Mouse (Mus musculus) hindlimb bud, embryonic 11.5 days (tissue): ENCODE measurements around the gene Lrfn4.
"Not testable (repeated sequence)": the region's sequence is repeated elsewhere in the genome, so short reads cannot be mapped to it uniquely, and the experiment has no call there.

Source experiments
- DNase-seq: peaks from one replicate; pipeline ENCODE4 v3.0.0-alpha.2; 2012; ENCODE audit warnings: low read depth, low spot score; ENCODE audit errors: extremely low spot score

Lrfn4 gene

DNA sequence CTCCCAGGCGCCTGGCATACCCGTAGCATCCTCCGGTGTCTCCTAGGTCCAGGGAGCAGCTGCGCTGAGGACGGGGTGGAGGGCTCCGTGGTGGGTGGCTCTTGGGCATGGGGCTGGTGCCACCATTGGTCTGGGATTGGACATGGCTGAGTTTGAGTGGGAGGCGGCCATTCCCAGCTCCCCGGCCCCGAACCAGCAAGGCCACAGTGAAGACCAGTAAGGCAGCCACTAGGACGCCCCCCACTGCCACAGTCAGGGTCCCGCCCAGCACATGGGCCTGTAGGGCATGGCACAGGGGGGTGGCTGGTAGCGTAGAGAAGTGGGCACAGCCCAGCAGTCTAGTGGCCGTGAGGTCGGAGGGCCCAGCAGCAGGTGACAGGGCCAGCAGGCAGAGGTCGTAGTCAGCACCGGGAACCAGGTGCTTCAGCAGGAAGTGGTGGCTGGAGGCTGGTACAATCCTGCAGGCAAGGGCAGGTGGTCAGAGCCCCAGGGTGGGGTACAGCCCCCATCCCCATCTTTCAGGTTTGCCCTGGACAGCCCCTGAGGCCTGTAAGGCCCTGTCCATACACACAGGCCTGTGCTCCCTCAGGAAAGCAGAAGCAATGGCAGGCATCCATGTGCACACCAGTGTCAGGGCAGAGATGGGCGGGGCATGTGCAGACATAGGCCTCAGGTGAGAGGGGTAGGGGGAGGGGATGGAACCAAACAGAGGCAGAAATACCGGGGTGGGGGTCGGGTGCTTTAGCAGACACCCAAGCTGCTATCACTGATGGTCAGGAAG lies 3.1 kb downstream of the Lrfn4 start:
- no peak for DNase-seq

DNA sequence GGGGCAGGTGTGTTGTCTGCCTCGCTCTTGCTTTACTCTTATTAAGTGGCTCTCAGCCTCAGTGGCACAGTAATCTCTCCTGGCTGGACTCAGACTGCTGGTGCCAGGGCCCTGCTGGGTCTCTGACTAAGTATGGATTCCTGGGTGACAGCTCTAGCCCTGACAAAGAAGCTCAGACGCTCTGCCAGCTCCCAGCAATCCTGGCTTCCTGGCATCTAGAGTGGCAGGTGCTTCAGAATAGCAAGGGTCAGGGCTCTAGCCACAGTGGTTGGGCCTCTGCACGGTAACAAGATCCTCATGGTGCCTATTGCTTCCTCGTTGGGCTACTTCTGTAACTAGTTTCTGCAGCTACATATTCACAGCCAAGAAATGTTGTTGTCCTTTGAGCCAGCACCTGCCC lies 5.4 kb downstream of the Lrfn4 start:
- no peak for DNase-seq

GRCm38 (mm10) chr19:4608511-4608910 lies 7.0 kb downstream of the Lrfn4 start:
- no peak for DNase-seq

- DNase-seq: no peak
Observed at GRCm38 (mm10) chr19:4607406-4607805, 8.1 kb downstream of the Lrfn4 start.

DNA sequence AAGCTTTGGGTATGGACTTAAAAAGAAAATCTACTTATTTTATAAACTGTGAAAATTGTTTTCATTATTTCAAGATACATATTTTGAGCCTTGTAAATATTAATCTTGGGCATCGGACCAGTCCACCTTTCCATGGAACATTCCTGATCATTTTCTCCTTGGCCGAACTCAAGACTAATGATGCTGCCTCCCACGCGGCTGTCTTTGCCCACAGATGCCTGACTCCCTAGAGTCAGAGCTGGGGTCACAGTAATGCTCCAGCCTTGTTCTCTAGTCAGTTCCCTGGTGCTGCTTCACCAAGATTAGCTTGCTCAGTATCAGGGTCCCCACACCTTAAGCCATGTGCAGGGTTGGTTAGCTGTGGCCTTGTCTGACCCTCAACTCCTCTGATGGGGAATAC lies 9.8 kb downstream of the Lrfn4 start:
- no peak for DNase-seq

DNA sequence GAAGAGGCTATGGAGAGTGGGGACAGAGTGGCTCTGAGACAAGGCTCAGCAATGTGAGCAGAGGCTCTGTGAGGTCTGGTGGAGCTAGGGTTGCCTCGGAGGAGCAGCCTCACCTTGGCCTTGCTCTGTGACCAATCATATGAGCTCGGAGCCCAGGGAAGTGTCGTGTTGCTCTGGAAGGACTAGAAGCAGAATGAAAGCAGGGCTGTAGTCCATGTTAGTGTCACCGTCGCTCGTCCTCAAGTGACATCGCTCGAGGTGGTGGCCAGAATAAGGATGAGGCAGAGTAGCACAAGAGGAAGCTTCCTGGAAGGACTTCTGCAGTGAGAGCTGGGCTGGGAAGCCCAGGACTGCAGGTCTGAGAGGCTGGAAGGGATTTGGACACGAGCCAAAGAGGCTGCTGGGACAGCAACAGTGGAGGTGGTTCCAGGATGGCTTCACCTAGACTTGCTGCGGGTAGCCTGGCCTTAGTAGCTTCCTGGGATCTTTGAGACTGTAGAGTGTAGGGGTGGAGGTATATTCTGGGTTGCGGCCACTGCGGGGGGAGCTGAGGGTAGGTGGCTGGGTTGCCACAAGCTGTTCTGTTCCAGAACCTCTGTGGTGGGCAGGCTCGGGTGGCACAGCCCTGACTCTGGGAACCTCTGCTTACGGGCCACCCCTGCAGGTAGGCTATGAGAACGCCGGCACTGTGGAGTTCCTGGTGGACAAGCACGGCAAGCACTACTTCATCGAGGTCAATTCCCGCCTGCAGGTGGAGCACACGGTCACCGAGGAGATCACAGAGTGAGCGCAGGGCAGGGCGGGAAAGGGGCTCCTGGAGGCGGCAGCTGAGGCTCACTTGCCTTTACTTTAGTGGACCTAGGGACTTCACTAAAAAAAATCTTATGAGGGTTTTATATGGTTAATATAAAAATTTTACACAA lies 11.4 kb downstream of the Lrfn4 start:
- no peak for DNase-seq

- DNase-seq: no peak
Observed at GRCm38 (mm10) chr19:4602459-4602858, 13.0 kb downstream of the Lrfn4 start.

DNA sequence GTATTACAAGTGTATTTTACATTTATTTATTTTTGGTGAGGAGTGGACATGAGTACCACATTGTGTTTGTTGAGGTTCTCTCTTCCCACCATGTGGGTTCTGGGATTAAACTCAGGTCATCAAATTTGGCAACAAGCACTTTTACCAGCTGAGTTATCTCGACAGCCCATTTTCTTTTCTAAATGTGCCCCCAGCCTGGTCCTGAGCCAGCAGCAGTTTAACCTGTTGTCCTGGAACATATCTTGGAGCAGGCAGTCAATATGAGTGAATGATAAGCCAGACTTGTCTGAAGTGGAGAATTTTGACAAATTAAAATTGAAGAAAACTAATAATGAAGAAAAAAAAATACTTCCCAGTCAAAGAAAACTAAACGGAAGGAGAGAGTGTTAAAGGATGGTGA lies 19.4 kb downstream of the Lrfn4 start:
- DNase-seq: no peak

GRCm38 (mm10) chr19:4593792-4594522 lies 21.5 kb downstream of the Lrfn4 start:
- no peak for DNase-seq

- no peak for DNase-seq
Observed at GRCm38 (mm10) chr19:4590025-4590424, 25.4 kb downstream of the Lrfn4 start.

- DNase-seq: no peak
Observed at GRCm38 (mm10) chr19:4589081-4589480, 26.4 kb downstream of the Lrfn4 start.

DNA sequence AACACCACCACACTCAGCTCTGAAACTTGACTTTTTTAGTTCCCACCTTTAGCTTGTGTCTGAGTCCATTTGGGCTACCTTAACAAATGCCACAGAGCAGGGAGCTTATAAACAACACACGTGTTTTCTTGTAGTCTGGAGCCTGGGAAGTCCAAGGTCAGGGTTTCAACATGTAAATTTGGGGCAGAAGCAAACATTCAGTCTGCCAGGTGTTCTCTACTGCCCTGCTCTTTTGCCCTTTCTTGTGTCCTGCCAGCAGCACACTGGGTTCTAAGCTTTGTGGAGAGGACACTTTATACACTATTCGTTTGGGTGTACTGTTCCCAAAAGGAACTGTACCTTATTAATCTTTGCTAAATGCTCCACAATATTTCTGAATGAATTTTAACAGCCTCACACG lies 27.0 kb downstream of the Lrfn4 start:
- DNase-seq: no peak

DNA sequence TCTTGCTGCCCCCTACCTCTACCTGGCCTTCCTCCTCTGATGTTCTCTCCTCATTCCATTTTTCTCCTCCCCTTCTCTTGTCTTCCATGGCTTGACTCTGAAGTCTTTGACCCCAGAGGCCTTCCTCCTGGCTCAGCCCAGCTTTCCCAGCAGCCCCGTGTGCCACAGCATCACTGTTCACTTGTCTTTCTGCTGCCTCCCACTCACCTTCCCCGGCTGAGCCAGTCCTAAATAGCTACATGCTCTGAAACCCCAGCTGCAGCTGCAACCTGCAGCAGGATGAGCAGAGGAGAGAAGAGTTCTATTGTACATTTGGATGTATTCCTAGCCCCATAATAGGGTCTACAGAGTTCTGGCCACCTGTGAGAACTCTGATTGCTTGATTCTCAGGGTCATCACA lies 28.0 kb downstream of the Lrfn4 start:
- DNase-seq: no peak

DNA sequence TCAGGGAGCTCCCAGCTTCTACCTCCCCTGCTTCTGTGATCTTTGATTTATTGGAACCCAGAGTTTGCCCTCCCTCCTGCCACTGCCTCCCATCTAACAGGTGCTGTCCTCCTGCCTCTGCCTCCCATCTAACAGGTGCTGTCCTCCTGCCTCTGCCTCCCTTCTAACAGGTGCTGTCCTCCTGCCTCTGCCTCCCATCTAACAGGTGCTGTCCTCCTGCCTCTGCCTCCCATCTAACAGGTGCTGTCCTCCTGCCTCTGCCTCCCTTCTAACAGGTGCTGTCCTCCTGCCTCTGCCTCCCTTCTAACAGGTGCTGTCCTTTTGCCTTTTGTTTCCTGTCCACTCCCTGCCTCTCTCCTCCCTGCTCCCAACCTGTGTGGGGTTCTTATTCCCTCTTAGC lies 28.7 kb downstream of the Lrfn4 start:
- not testable (repeated sequence) for DNase-seq

DNA sequence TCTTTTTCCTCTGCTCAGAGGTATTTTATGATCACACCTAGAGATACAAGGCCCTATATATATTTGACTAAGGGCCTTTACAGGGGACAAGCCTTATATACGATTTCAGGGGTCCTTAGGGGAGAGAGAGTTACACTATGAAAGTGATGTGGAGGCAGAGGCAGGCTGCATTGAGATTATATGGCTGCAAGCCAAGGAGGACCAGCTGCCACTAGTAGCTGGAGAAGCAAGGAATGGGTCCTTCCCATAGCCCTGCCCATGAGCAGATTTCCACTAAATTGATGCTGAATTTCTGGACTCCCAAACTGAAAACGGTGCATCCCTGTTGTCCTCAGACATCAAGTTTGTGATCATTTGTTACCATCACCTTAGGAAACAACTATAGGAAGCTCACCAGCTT lies 31.6 kb downstream of the Lrfn4 start:
- DNase-seq: no peak

DNA sequence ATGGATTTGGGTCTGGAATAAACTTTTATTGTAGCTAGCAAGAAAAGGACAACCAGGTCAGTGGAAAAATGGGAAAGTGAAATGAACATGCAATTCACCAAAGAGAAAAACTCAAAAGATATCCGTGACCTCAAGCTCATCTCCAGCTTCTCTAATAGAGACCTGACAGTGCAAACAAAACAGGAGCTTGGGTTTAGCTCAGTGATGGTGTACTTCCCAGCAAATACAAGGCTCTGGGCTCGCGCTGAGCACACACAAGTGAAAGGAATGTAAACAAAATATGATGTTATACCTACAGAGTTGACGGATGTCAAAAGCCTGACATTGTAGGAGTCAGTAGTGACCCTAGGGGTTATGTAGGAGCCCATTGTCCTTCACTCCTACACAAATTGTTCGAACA lies 36.2 kb downstream of the Lrfn4 start:
- DNase-seq: no peak

DNA sequence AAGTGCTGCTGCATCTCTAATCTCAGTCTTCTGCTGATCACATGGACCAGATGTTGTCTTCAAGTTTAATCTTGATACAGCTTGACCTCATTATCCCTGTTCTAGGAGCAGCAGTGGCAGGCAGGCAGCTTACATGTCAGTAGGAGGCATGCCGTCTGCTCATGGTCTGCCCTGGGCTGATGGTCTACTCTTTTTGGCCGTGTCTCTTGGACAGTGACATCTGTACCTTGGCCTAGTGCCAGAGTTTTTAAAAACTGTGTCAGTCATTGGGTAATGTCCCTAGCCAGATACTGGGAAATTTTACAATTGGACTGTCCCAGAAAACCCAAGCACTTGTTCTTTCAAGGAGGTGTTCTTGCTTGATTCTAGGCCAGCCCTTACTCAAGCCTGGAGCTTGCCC lies 36.7 kb downstream of the Lrfn4 start:
- DNase-seq: no peak

GRCm38 (mm10) chr19:4573241-4573640 lies 42.2 kb downstream of the Lrfn4 start:
- DNase-seq: no peak

DNA sequence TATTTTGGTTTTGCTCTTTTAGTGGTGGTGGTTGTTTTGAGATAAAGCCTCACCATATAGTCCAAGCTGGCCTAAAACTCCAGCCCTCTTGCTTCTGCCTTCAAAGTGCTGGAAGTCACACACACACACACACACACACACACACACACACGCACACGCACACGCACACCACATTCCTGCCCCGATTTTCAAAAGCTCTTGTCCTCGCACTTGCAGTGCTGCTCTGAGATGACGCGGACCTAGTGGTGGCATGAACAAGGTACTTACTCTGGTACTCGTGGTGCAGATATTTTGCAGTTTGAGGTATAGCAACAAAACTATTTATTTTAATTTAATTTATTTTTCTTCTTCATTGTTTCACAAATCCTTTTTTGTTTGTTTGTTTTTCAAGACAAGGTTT lies 43.0 kb downstream of the Lrfn4 start:
- no peak for DNase-seq

GRCm38 (mm10) chr19:4572061-4572460 lies 43.4 kb downstream of the Lrfn4 start:
- no peak for DNase-seq

- no peak for DNase-seq
Observed at GRCm38 (mm10) chr19:4571658-4572057, 43.8 kb downstream of the Lrfn4 start.

DNA sequence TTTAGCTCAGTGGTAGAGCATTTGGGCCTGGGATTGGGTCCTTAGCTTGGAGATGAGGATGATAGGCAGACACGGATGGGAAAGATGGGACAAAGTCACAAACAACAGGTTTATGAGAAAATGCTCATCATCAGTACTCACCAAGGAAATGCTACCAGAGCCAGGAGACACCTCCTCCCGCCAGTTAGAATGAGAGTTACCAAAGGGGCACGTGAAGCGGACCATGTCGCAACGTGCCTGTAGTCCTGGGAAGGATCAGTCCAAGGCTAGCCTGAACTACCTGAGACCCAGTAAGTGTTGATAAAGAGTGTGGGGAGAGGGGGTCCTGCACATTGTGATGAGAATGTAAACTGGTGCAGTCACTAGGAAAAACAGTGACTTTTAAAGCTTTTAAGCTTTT lies 44.7 kb downstream of the Lrfn4 start:
- no peak for DNase-seq
